Mouse (Mus musculus) G1E (cell line): Measurements from ENCODE around the gene Grb2. TPM values are rescaled to one million over a fixed set of nuclear protein-coding genes. Genes with fewer than 3 reads are reported as not detected.

Experiments
- ATAC-seq: 2 replicates; pipeline ENCODE4 v1.8.0; 2016; ENCODE audit warnings: mild to moderate bottlenecking; ENCODE audit not compliant: insufficient number of reproducible peaks, poor library complexity, low FRiP score, severe bottlenecking; ENCODE audit errors: extremely low read depth
- DNase-seq: peaks from one replicate; pipeline ENCODE4 v3.0.0; 2012; ENCODE audit warnings: low spot score
- H3K27me3 ChIP-seq: 2 replicates; pipeline ENCODE4 v1.6.1; 2012; ENCODE audit warnings: mild to moderate bottlenecking, low read length, inconsistent platforms; ENCODE audit not compliant: insufficient read depth
- H3K36me3 ChIP-seq: replicated peaks from 2 replicates; pipeline ENCODE3; 2012; ENCODE audit warnings: mild to moderate bottlenecking, inconsistent platforms
- H3K4me1 ChIP-seq: 2 replicates; pipeline ENCODE4 v1.6.1; 2012; ENCODE audit warnings: low read depth, low read length, inconsistent platforms, mixed read lengths; ENCODE audit not compliant: insufficient read depth
- H3K4me3 ChIP-seq: 2 replicates; pipeline ENCODE4 v1.5.1; 2012; ENCODE audit warnings: low read depth, mild to moderate bottlenecking, inconsistent platforms, low read length, moderate library complexity, mixed read lengths
- H3K9me3 ChIP-seq: replicated peaks from 2 replicates; pipeline ENCODE4 v1.6.1; 2012; ENCODE audit warnings: inconsistent platforms
- CTCF ChIP-seq: IDR thresholded peaks from 2 replicates; pipeline ENCODE4 v1.5.1; 2012; ENCODE audit warnings: low read depth, low read length, inconsistent platforms, mixed read lengths
- GATA1 ChIP-seq: IDR thresholded peaks from 2 replicates; pipeline ENCODE4 v1.6.1; 2012; ENCODE audit warnings: borderline replicate concordance, low read length, inconsistent platforms, mixed read lengths
- GATA2 ChIP-seq: IDR thresholded peaks from 2 replicates; pipeline ENCODE4 v1.6.1; 2012; ENCODE audit warnings: low read depth, low read length, inconsistent platforms, borderline replicate concordance
- POLR2AphosphoS5 ChIP-seq: IDR thresholded peaks from 2 replicates; pipeline ENCODE4 v1.6.1; 2012; ENCODE audit warnings: low read depth, low read length, inconsistent platforms; ENCODE audit not compliant: insufficient replicate concordance
- TAL1 ChIP-seq: conservative IDR thresholded peaks from 2 replicates; pipeline ENCODE4 v1.6.1; 2012; ENCODE audit warnings: low read depth, low read length, inconsistent platforms, mixed read lengths
- polyA plus RNA-seq: library from polyadenylated mRNA; stranded (reverse); fragments of >175 nt; gene quantifications from 2 replicates; pipeline ENCODE4 v1.2.3, GENCODE M21; 2012
- total RNA-seq, 2 experiments: library from RNA; stranded (forward) in 1 of 2; stranded (reverse) in 1 of 2; fragments of 200-1000 nt in 1 of 2; fragments of >200 nt in 1 of 2; fragmentation: Nextera tagmentation in 1 of 2; gene quantifications; 2 replicates each; pipeline ENCODE4 v1.2.3; 2014 to 2017

Grb2 gene
- total and polyA plus RNA-seq, 3 experiments, result 119 to 224 (median 209) TPM

GRCm38 (mm10) chr11:115684877-115685276 is 23.5 kb downstream of the Grb2 start:
- Histone ChIP-seq H3K27me3 (no peaks in the 10 kb centered on the region), H3K4me3 (no peak overlapping the region), H3K36me3 (peaks cover 97% of the 10 kb centered on the region), H3K9me3 (no peaks in the 10 kb centered on the region), H3K4me1 (peaks cover 68% of the 10 kb centered on the region)
- ATAC-seq, result no peak
- no peak for DNase-seq
- TF ChIP-seq GATA2 (no peak), TAL1 (no peak), POLR2AphosphoS5 (no peak)

DNA sequence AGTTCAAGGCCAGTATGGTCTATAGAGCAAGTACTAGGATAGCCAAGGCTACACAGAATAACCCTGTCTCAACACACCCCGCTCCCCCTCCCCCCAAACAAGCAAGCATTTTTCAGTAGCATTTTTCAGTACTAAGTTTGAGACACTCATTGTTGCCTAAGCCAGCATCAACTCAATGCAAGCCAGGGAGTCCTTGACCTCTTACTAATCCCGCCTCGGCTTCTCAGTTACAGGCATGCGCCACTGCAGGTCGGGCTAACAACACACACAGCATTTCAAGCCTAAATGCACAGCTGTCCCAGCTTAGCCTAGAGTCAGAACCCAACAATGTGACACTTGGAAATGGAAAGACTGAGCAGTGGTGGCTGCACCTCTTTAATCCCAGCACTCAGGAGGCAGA is 25.1 kb downstream of the Grb2 start:
- TF ChIP-seq TAL1 (no peak), CTCF (no peak), GATA1 (no peak)
- no peak for DNase-seq
- no peaks in the 10 kb centered on the region for H3K9me3 ChIP-seq
- no peak overlapping the region for H3K4me3 ChIP-seq
- peaks cover 97% of the 10 kb centered on the region for H3K36me3 ChIP-seq
- peaks cover 70% of the 10 kb centered on the region for H3K4me1 ChIP-seq
- ATAC-seq, result no peak
- H3K27me3 ChIP-seq, result no peaks in the 10 kb centered on the region

DNA sequence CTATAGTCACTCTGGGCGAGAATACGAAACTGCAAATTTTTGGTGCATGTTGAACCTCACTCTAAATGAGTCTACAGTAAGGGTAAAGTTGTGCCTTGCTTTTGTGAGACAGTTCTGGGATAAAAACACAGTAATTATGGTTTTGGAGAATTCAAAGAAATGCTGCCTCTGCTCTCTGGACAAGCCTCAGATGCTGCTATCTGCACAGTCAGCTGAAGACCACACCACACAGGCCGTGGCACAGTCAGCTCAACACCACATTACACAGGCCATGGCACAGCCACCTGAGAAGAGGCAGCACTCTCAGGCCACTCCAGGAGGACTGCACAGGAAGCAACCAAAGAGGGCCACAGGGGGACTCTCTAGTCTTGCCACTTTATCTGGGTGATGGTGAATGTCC is 26.0 kb downstream of the Grb2 start:
- no peak for ATAC-seq
- TF ChIP-seq GATA1 (no peak), POLR2AphosphoS5 (no peak), CTCF (no peak), GATA2 (no peak), TAL1 (no peak)
- Histone ChIP-seq H3K4me3 (no peak overlapping the region), H3K4me1 (peaks cover 67% of the 10 kb centered on the region), H3K36me3 (peaks cover 96% of the 10 kb centered on the region), H3K27me3 (no peaks in the 10 kb centered on the region), H3K9me3 (no peaks in the 10 kb centered on the region)
- no peak for DNase-seq

DNA sequence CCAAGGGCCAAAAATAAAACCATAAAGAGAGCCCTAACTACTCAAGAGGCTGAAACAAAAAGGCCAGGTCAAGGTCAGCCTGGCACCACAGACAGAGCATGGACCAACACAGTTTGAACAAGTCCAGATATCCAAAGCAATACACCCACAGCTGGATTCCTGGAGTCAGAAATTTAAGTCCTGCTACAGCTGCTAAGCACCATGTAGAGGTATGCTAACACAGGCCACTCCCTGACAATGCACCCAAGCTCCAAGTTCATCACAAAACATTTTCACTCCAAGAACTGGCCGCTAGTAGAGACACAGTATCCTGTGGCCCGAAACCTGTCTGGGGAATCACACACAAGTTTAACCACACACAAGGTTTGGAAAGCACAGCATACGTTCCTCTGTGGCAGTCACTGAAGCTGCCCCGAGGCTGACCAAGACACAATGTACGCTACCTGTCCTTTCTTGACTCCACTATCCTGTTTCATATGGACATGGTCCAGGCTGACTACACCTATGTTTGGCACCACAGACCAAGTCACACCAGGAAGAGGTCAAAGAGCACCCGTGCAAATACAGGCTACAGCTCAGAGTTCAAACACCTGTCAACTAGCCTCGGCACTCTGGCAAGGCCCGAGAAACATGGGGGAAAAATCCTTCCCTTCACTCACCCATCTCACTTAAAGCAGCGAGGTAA is 28.7 kb downstream of the Grb2 start:
- no peaks in the 10 kb centered on the region for H3K9me3 ChIP-seq
- no peak for ATAC-seq
- H3K4me1 ChIP-seq, result peaks cover 64% of the 10 kb centered on the region
- H3K4me3 ChIP-seq, result no peak overlapping the region
- no peaks in the 10 kb centered on the region for H3K27me3 ChIP-seq
- no peak for DNase-seq
- TF ChIP-seq POLR2AphosphoS5 (no peak), GATA2 (no peak), TAL1 (no peak), CTCF (no peak), GATA1 (no peak)
- H3K36me3 ChIP-seq, result peaks cover 94% of the 10 kb centered on the region

DNA sequence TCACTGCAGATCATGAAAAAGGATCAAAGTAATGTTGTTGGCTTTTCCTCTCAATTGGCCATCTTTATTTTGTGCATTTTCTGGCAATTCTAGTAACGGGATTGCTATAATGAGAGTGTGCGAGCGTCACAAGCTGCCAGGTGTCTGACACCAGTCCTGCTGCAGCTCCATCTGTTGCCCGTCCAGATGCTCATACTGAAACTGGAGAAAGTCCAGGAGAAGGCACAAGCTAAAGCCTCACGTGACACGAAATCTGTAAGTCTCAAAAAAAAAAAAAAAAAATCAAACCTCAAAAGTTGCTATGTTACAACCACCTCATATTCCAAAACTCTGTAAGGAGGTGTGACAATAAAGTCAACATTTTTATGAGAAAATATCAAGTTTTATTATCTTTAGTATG is 29.5 kb downstream of the Grb2 start:
- Histone ChIP-seq H3K9me3 (no peaks in the 10 kb centered on the region), H3K4me1 (peaks cover 67% of the 10 kb centered on the region), H3K36me3 (peaks cover 94% of the 10 kb centered on the region), H3K4me3 (no peak overlapping the region), H3K27me3 (no peaks in the 10 kb centered on the region)
- ATAC-seq (no peak), DNase-seq (no peak)
- TF ChIP-seq GATA1 (no peak), CTCF (no peak), TAL1 (no peak), GATA2 (no peak)

- H3K4me1 ChIP-seq, result peaks cover 69% of the 10 kb centered on the region
- no peaks in the 10 kb centered on the region for H3K9me3 ChIP-seq
- DNase-seq, result no peak
- TF ChIP-seq POLR2AphosphoS5 (no peak), CTCF (no peak), GATA1 (no peak), TAL1 (no peak), GATA2 (no peak)
- H3K36me3 ChIP-seq, result peaks cover 92% of the 10 kb centered on the region
- no peak for ATAC-seq
- no peaks in the 10 kb centered on the region for H3K27me3 ChIP-seq
- no peak overlapping the region for H3K4me3 ChIP-seq
These were observed 30.9 kb downstream of the Grb2 start for GRCm38 (mm10) chr11:115677511-115677910.
